Mouse (Mus musculus) C2C12 (cell line): ENCODE results near the gene Sfxn1. TPM values are rescaled to one million over a fixed set of nuclear protein-coding genes. Genes with fewer than 3 reads are reported as not detected.

Experiments
- H3K27me3 ChIP-seq: one replicate; pipeline ENCODE4 v1.6.1; 2011; ENCODE audit not compliant: control insufficient read depth, insufficient read depth, insufficient read length
- H3K36me3 ChIP-seq: one replicate; pipeline ENCODE4 v1.6.1; 2011; ENCODE audit not compliant: control insufficient read depth, insufficient read depth
- H3K4me3 ChIP-seq: one replicate; pipeline ENCODE4 v1.5.1; 2011; ENCODE audit warnings: mild to moderate bottlenecking, control low read depth; ENCODE audit not compliant: poor library complexity, insufficient read depth, severe bottlenecking
- H3K79me2 ChIP-seq: one replicate; pipeline ENCODE4 v1.6.1; 2011; ENCODE audit not compliant: control insufficient read depth, insufficient read depth
- H3K79me3 ChIP-seq: one replicate; pipeline ENCODE4 v1.6.1; 2011; ENCODE audit warnings: low read depth, control low read depth
- H3ac ChIP-seq: one replicate; pipeline ENCODE3; 2011; ENCODE audit warnings: low read depth; ENCODE audit not compliant: control insufficient read depth, insufficient read length
- CEBPB ChIP-seq: IDR thresholded peaks from one replicate; pipeline ENCODE4 v1.6.1; 2011; ENCODE audit warnings: low read depth, mild to moderate bottlenecking, control low read depth, moderate library complexity
- CTCF ChIP-seq: IDR thresholded peaks from one replicate; pipeline ENCODE4 v1.5.1; 2011; ENCODE audit not compliant: control insufficient read depth, insufficient read depth, insufficient read length
- FOSL1 ChIP-seq: IDR thresholded peaks from one replicate; pipeline ENCODE4 v1.8.0; 2011; ENCODE audit warnings: mild to moderate bottlenecking, low read length; ENCODE audit not compliant: poor library complexity, insufficient read depth, severe bottlenecking
- MAX ChIP-seq: IDR thresholded peaks from one replicate; pipeline ENCODE4 v1.6.1; 2011; ENCODE audit warnings: mild to moderate bottlenecking, control low read depth
- MYOD1 ChIP-seq: IDR thresholded peaks from one replicate; pipeline ENCODE4 v1.6.1; 2011; ENCODE audit warnings: low read depth; ENCODE audit not compliant: control insufficient read depth, insufficient read length
- MYOG ChIP-seq: IDR thresholded peaks from one replicate; pipeline ENCODE4 v1.6.1; 2011; ENCODE audit not compliant: control insufficient read depth, insufficient read length; ENCODE audit errors: extremely low read depth
- USF1 ChIP-seq: IDR thresholded peaks from one replicate; pipeline ENCODE4 v1.6.1; 2011; ENCODE audit warnings: low read depth, mild to moderate bottlenecking, control low read depth, moderate library complexity
- polyA plus RNA-seq: library from polyadenylated mRNA; unstranded; fragments of >200 nt; fragmentation: generic; extraction: Trizol; gene quantifications from one replicate; pipeline ENCODE4 v1.2.1, GENCODE M21; 2012; ENCODE audit warnings: missing spikeins

The Sfxn1 gene
- polyA plus RNA-seq, 1 experiment = 21.1 TPM

DNA sequence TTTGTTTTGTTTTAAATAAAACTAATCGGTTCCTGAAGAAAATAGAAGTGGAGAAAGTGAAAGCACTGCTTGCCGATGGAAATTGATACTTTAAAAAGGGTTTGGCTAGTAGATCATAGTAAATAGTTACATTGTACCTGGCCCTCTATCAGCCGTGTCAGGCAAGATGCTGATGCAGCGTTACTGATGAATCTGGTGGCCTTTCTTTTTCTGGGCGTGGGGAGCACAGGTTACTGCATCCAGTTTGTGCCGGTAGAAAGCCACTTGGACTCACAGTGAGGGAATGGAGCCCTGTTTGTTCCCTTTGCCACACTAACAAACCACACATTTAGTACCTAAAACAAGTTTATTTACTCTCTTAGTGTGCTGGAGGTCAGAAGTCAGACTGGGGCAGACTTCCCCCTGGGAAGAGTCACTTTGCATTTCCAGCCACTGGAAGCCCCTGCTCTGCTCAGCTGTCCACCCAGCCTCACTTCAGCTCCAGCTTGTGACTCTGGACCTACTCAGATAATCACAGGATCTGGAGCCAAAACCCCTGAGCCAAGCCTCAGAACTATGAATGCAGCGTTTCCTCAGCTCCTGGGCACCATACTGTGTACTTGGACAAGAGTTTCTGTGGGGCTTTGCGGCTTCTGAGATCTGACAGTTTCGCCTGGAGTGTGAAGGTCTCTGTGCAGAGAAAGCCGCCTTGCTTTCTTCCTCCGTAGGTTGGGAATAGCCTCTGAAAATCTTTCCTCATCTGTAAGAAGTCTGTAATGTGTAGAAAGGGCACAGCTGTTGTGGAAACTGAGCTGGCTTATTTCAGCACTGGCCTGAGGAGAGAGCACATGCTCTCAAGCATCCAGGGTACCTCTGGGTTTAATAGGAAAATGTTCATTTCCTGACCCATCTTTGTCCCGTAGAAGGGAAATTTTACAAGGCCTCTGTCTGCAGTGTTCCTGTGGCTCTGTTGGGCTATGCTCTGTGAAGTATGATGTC lies 8.4 kb downstream of the Sfxn1 start:
- H3ac ChIP-seq = no peak overlapping the region
- TF ChIP-seq MYOG (no peak), MYOD1 (no peak), CEBPB (no peak)
- peaks cover 48% of the 10 kb centered on the region for H3K79me3 ChIP-seq
- peaks cover 77% of the 10 kb centered on the region for H3K79me2 ChIP-seq
- H3K27me3 ChIP-seq = no peaks in the 10 kb centered on the region
- peaks cover 24% of the 10 kb centered on the region for H3K36me3 ChIP-seq
- H3K4me3 ChIP-seq = no peak overlapping the region

DNA sequence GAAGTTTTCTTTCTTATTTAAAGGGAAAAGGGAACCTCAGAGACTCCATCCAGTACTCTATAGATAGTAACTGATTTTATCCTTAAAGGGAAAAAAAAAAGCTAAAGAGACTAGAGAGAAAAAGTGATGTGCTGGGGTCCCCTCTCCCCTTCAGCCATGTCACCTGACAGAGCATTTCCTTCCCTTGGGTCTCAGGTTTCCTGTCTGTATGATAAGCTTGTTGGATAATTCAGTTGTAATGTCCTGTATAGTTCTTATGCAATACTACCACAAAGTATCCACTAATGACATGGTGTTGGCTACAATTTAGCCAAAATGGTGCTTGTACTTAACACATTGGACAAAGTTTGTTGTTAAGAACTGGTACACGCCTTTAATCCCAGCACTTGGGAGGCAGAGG lies 9.1 kb downstream of the Sfxn1 start:
- TF ChIP-seq FOSL1 (no peak), MAX (no peak), CEBPB (no peak)
- Histone ChIP-seq H3ac (no peak overlapping the region), H3K79me2 (peaks cover 70% of the 10 kb centered on the region), H3K4me3 (no peak overlapping the region), H3K27me3 (no peaks in the 10 kb centered on the region), H3K79me3 (peaks cover 41% of the 10 kb centered on the region), H3K36me3 (peaks cover 22% of the 10 kb centered on the region)

DNA sequence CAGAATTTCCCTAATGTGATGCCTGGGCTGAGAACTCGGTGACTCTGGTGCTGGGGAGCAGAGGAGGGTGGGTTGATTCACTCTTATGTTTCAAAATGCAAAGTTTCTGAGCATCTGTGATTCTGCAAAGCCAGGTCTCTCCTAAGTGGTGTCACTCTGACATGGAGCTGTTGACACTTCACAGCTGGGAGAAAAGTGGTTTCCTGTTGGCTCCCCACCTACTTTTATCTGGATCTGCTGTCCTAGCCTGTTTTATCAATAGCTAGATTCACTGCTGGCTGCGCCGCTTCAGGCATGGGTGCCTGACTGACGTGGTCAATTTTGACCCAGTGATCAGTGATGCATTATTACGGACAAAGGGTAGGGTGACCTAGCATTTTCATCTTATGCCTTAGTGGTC lies 11.3 kb downstream of the Sfxn1 start:
- TF ChIP-seq MYOD1 (no peak), CTCF (no peak), MAX (no peak), MYOG (no peak), FOSL1 (no peak), CEBPB (no peak), USF1 (no peak)
- peaks cover 48% of the 10 kb centered on the region for H3K79me2 ChIP-seq

DNA sequence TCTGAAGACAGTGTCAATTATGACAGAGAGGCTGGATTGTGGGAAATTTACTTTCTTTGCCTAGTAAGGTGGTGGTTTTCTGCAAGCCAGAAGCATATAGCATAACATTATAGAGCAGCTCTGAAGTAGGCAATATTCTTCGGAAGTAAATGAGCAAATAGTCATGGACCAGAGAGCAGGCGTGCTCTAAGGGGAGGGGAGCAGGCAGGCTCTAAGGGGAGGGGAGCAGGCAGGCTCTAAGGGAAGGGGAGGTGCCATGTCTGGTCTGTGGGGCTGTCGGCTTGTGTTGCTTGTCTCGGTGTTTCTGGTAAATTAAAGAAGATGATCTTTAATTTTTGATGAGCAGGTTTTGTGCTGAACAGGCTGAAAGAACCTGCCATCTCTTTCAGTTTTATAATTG lies 12.5 kb downstream of the Sfxn1 start:
- Histone ChIP-seq H3ac (no peak overlapping the region), H3K4me3 (no peak overlapping the region), H3K79me3 (peaks cover 18% of the 10 kb centered on the region), H3K36me3 (peaks cover 44% of the 10 kb centered on the region), H3K27me3 (no peaks in the 10 kb centered on the region), H3K79me2 (peaks cover 38% of the 10 kb centered on the region)
- no peak for TF ChIP-seq CEBPB
- TF ChIP-seq MAX = no peak
- TF ChIP-seq CTCF = no peak
- no peak for TF ChIP-seq MYOD1

More for the DNA sequence above, 11.3 kb downstream of the Sfxn1 start:
- Histone ChIP-seq H3K79me3 (peaks cover 23% of the 10 kb centered on the region), H3K36me3 (peaks cover 32% of the 10 kb centered on the region), H3K4me3 (no peak overlapping the region), H3ac (no peak overlapping the region), H3K27me3 (no peaks in the 10 kb centered on the region)

DNA sequence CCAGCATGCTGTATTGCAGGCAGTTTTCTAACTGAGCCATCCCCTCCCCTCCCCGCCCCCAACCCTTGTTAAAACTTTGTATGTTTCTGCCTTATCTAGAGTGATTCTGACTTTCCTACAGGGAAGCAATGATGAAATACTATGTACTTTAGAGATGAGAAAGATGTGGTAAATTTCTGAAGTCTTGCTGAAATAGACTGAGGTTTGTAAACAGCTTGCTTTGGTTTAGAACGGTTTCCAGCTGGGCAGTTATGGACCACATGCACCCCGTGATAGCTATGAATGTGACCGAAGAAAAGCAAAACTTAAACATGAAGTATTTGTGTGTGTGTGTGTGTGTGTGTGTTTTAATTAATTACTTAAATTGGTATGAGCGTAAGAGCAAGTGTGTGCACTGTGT lies 13.2 kb downstream of the Sfxn1 start:
- H3ac ChIP-seq = no peak overlapping the region
- TF ChIP-seq CTCF = no peak
- no peak for TF ChIP-seq FOSL1
- TF ChIP-seq CEBPB = no peak
- TF ChIP-seq USF1 = no peak
- TF ChIP-seq MYOD1 = no peak
- TF ChIP-seq MAX = no peak
- TF ChIP-seq MYOG = no peak
- H3K79me3 ChIP-seq = peaks cover 18% of the 10 kb centered on the region
- peaks cover 31% of the 10 kb centered on the region for H3K79me2 ChIP-seq
- H3K27me3 ChIP-seq = no peaks in the 10 kb centered on the region
- H3K4me3 ChIP-seq = no peak overlapping the region
- peaks cover 48% of the 10 kb centered on the region for H3K36me3 ChIP-seq

DNA sequence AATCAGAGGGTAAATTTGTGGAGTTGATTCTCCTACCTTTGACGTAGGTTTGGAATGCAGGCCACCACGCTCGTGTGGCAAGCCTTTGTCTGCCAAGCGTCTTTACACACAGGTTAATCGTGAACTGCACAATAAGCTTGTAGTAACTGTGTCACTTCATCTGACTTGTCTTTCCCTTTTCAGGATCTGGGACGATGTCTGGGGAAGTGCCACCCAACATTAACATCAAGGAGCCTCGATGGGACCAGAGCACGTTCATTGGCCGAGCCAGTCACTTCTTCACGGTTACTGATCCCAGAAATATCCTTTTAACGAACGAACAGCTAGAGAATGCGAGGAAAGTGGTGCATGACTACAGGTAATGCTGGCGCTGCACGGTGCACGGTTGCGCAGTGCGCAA lies 13.6 kb downstream of the Sfxn1 start:
- Histone ChIP-seq H3K79me2 (peaks cover 27% of the 10 kb centered on the region), H3K27me3 (no peaks in the 10 kb centered on the region), H3K36me3 (peaks cover 48% of the 10 kb centered on the region), H3ac (no peak overlapping the region), H3K79me3 (peaks cover 18% of the 10 kb centered on the region), H3K4me3 (no peak overlapping the region)
- TF ChIP-seq USF1 (no peak), MYOD1 (no peak), FOSL1 (no peak), MAX (no peak), CEBPB (no peak), MYOG (no peak), CTCF (no peak)
